Mouse (Mus musculus) lung, postnatal 14 days (tissue): Measurements from ENCODE around the gene Olfr1191-ps1.
"Not testable (repeated sequence)": the region's sequence is repeated elsewhere in the genome, so short reads cannot be mapped to it uniquely, and the experiment has no call there.

Source experiments
- DNase-seq: peaks from one replicate; pipeline ENCODE4 v3.0.0; 2021

The Olfr1191-ps1 gene

DNA sequence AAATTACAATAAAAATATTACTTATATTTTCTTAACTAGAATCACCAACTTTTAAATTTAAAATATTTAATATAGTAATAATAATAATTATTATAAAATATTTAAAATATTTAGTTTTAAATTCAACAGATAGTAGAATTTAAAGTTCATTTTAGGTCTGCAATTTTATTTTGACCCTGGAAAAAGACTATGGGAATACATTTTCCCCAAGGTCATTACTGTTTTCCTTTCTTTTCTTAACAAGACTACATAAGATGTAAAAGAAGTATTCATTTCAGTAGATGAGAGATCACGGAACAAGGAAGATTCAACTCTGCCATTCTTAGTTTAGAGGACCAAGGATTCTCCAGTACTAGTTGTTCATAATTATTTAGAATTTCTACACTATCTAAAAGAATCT is at the start of gene Olfr1191-ps1:
Gene Olfr1191-ps1, plus strand, starts transcription at position 301 of the 400 bp plus-strand sequence.
- DNase-seq = not testable (repeated sequence)

DNA sequence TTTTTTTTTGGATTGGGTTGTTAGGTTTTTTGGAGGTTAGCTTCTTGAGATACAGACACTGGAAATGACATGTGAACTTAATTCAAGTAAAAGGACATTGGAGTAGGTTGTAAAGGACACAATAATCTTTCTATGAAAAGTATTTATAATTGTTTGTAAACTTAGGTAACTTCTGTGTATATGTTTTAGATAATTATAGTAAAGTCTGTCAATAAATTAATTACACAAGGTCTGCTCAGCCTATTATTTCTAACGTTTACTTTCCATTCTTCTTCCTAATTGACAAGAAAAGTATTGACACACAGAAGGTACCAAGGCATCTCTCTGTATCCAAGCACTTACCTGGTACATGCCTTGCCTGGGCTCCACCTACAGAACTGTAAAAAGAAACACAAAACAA is 7.9 kb downstream of the Olfr1191-ps1 start, which contains the start of gene Olfr1192-ps1:
Gene Olfr1192-ps1, plus strand, starts transcription at position 301 of the 400 bp plus-strand sequence.
- no peak for DNase-seq

DNA sequence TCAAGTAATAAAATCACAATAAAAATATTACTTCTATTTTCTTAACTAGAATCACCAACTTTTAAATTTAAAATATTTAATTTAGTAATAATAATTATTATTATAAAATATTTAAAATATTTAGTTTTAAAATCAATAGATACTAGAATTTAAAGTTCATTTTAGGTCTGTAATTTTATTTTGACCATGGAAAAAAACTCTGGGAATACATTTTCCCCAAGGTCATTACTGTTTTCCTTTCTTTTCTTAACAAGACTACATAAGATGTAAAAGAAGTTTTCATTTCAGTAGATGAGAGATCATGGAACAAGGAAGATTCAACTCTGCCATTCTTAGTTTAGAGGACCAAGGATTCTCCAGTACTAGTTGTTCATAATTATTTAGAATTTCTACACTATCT is 35.0 kb downstream of the Olfr1191-ps1 start, which contains the start of gene Olfr1193:
Gene Olfr1193, plus strand, starts transcription at position 301 of the 400 bp plus-strand sequence.
- not testable (repeated sequence) for DNase-seq

DNA sequence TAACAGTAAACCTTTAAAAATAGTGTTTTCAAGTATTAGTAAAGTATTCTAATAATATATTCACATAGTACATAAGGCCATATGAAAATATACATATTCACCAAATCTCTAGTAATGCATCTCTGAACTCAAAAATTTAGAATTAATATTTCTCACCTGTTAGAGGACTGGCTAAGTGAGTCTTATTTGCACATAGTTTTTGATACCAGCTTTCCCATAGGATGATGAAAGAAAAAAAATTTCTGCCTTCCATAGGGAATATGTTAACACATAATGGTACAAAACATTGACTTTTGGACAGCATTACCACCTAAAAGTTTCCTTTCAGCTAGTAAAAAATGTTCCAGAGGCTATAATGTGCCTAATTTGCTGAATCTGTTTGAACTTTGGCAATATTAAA is 48.7 kb downstream of the Olfr1191-ps1 start, which contains the start of gene Olfr1195:
Gene Olfr1195, minus strand, starts transcription at position 101 of the 400 bp plus-strand sequence.
- no peak for DNase-seq
